Mouse (Mus musculus): ENCODE results near the gene Tbc1d1.
A peak's percentile ranks its signal among the peaks of the same experiment; 100 is the strongest.

Tbc1d1 gene

DNA sequence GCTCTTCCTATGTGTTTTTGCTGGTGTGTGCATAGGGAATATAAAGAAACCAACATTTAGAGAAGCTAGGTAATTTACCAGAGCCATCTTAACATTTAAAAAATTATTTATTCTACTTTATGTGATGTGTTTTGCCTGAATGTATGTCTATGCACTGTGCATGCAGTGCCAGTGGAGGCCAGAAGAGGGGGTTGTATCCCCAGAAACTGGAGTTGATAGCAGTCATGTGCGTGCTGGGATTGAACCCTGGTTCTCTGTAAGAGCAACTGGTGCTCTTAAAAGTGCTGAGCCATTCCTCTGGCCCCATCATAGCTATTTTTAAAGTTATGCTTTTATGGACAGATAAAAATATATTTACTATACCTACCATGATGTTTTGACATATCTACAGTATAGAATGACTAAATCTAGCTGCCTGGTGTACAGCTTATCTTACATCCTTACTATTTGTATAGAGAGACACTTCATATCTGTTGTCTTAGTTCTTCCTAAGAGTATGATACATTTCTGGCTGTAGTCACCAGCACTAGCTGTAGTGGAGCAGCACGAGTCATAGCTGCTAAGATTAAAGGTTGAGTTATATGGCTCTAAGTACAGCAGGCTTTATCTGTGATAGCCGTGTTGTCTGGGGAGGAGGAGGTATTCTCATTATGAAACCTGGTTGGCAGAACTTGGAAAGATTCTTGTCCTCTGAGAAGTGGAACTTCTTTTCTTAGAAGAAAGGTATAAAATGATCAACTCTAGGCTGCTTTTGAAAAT is 83.0 kb downstream of the Tbc1d1 start:
- no peak for DNase-seq (ENCODE audit: low spot score)

DNA sequence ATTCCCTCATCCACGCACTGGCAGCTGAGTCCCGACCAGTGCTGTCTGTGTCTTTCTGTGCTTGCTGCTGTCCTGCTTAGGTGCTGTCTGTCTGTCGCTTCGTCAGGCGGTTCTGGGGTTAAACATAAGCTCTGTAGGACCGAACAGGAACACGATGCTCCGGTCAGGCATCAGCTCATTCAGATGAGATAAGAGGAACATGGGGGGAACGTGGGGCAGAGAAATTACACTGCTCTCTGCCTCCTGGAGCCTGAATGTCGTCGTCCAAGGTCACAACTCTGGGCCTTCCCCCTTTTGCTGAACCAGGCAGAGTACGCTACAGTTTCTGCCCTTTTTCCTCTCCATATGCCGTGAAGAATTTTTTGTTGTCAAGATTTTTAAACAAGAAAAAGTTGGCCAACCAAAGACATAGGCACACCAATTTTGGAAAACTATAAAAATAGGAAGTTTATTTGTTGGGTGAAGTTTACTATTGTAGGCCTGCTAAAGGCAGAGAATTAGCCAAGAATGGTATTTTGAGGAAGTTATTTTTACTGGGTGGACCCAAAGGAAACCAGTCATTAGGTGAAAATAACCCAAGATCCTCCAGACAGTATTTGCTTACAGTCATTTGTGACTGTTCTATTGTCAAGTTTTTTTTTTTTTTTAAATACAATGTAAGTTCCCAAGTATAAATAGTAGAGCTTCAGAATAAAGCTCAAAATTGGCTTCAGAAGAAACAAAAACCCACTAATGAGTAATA is 85.0 kb downstream of the Tbc1d1 start:
- no peak for DNase-seq (ENCODE audit: low spot score)

- DNase-seq (ENCODE audit: low spot score): no peak
These were observed 85.8 kb downstream of the Tbc1d1 start for GRCm38 (mm10) chr5:64241867-64242266.

- DNase-seq (ENCODE audit: low spot score): no peak
These were observed 86.8 kb downstream of the Tbc1d1 start for GRCm38 (mm10) chr5:64242795-64243455.

GRCm38 (mm10) chr5:64243666-64244065 is 87.6 kb downstream of the Tbc1d1 start:
- no peak for DNase-seq (ENCODE audit: low spot score)

- no peak for DNase-seq (ENCODE audit: low spot score)
These were observed 88.2 kb downstream of the Tbc1d1 start for GRCm38 (mm10) chr5:64244283-64244682.

DNA sequence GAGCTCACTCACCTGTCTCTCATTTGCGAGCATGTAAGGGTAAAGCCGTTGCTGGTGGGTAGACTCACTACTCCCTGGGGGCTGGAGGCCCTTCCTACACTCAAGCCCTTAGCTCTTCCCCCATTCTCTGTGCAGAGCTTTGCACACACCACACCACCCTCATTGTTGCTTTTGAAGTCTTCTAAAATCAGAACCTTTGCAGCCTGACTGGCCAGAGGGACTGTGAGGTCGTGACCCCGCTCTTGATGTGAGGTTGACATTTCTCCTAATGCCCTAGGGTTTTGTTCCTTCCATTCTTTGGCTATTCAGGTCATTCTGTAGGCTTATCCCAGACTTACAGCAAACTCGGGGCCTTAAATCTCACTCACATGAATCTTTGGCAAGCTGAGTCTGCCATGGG is 88.6 kb downstream of the Tbc1d1 start:
- peak; percentile 83 for DNase-seq (ENCODE audit: low spot score)

DNA sequence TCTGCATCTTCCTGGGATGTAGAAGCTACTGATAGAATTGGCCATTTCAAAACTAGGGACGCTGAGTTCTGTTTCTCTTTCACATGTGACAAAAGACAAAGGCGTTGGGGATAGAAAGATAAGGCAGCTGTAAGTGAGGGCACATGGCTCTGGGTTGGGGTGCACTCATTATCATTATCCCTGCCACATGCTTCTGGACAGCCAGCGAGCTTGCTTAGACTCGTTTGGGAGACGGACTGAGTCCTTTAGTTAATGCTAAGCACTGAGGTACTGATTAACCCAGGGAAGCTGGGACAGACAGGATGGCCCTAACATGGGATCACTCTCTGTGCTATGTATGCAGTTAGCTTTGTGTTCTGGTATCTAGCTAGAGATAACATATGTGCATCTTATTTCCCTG is 95.3 kb downstream of the Tbc1d1 start:
- no peak for DNase-seq (ENCODE audit: low spot score)

GRCm38 (mm10) chr5:64254278-64254677 is 98.2 kb downstream of the Tbc1d1 start:
- DNase-seq (ENCODE audit: low spot score): no peak

DNA sequence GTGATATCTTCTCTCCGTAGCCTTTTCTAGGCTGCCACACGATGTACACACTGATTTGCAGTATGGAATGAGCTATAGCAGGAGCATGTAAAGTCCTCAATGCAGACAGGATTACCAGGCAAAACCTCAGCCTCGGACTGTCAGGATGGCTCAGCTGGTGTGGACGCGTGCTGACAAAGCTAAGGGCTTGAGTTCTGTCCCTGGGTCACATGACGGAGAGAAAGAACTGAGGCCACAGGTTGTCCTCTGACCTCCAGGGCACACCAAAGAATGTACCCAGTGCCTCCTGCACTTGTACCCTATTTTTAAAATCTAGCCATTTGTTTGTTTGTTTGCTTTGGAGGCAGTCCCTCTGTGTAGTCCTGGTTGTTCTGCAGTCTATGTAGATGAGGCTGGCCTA is 98.9 kb downstream of the Tbc1d1 start:
- no peak for DNase-seq (ENCODE audit: low spot score)

DNA sequence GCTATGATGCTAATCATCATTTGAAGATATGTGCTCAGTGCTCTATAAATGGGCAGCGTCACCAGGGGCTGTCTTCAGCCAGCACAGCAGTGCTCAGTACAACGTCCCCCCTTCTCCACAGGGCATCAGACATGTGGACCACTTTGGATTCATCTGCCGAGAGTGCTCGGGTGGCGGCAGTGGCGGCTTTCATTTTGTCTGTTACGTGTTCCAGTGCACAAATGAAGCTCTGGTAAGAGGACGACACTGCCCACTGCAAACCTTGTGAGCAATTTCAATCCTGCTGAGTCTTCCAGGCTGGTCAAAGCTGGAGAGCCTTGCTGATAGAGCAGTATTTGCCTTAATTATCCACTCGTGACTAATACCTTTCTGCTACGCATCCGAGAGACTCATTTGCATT is 107.2 kb downstream of the Tbc1d1 start:
- no peak for DNase-seq (ENCODE audit: low spot score)

GRCm38 (mm10) chr5:64263898-64264478 is 107.9 kb downstream of the Tbc1d1 start:
- no peak for DNase-seq (ENCODE audit: low spot score)

- no peak for DNase-seq (ENCODE audit: low spot score)
These were observed 109.0 kb downstream of the Tbc1d1 start for GRCm38 (mm10) chr5:64265145-64265544.

DNA sequence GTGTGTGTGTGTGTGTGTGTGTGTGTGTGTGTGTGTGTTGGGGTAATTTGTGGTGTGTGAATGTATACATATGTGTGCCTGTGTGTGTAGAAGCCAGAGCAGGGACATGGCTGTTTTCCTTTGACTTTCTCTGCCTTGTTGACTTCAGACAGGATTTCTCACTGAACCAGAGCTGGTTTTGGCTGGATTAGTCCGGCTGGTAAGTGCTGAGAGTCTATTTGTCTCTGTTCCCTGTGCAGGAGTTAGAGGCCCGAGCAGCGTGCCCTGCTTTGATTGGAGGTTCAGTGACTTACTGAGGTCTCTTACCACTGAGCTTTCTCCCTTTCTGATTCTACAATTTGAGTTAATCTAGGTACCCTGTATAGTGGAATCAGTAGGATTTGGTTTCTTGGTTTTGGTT is 109.8 kb downstream of the Tbc1d1 start:
- no peak for DNase-seq (ENCODE audit: low spot score)

DNA sequence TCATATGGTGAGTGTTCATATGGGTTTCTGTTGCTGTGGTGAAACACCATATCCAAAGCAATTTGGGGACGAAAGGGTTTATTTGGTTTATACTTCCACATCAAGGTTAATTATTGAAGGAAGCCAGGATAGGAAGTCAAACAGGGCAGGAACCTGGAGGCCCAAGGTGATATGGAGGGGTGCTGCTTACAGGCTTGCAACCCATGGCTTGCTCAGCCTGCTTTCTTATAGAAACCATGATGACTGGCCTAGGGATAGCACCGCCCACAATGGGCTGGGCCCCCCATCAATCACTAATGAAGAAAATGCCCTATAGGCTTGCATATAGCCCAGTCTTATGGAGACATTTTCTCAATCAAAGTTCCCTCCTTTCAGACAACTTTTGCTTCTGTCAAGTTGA is 110.4 kb downstream of the Tbc1d1 start:
- no peak for DNase-seq (ENCODE audit: low spot score)

GRCm38 (mm10) chr5:64267279-64267678 is 111.2 kb downstream of the Tbc1d1 start:
- DNase-seq (ENCODE audit: low spot score): no peak

GRCm38 (mm10) chr5:64269669-64270068 is 113.6 kb downstream of the Tbc1d1 start:
- no peak for DNase-seq (ENCODE audit: low spot score)

DNA sequence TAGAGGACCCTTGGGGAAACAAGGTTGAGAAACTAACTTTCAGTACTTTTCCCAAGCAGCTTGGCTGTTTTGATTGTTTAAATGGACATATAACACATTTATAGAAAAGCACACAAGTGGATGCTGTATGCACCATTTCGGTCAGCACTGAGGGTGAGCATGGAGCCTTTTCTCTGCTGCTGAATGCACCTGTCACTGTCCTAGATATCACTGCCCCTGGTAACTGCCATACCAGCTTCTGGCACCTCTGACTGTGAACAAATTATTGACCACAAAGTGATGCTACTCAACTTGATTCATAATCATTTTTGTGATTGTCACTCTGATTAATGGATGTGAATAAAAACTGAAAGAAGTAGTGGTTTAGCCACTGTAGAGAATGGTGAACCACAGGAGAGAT is 117.4 kb downstream of the Tbc1d1 start:
- DNase-seq (ENCODE audit: low spot score): no peak

DNA sequence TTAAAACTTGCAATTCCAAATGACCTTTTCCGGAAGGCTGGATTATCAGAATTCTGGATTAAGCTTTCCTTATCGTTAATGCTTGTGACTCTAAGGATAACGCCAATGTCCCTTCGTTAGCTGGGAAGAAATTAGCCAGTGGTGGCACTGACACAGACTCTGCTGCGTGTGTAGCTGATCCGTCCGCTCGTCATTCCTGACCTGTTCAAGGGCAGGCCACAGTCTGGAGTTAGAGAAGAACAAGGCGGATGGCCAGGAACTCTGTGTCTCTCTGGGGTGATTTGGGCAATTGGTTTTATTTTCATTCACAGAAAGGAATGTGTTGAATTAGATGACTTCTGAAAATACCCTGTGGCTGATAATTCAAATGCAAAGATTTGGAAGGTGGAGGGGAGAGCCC is 118.2 kb downstream of the Tbc1d1 start:
- DNase-seq (ENCODE audit: low spot score): no peak

DNA sequence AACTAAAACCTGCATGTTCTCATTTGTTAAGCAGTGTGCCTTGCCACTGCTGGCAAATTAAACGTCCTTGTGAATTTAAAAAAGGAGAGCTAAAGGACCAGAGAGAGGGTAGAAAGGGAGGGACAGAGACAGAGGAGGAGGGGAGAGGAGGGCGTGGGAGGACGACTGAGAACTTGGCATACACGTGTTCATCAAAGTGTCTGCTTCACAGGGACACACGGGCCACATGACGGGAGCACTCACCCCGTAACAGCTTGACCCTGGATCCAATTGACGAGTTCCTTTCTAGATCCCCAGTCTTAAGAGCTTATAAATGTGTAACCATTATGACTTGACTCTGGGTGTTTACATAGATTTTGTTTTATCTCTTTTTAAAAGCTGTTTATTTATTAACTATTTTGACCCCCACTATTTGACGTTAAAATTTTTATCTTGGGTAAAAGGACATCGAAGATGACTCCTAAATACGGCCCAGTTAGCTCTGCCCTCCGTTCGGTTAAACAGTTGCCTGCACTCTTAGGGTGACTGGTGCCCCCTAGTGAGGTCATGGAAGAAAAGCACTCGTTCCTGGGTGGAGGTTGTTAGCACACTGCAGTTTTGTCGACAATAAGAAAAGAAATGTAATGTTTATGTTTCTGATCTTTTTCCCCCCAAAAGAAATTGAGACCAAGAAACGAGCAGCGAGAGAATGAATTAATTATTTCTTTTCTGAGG is 118.8 kb downstream of the Tbc1d1 start:
- peak; percentile 82 for DNase-seq (ENCODE audit: low spot score)

- no peak for DNase-seq (ENCODE audit: low spot score)
These were observed 121.6 kb downstream of the Tbc1d1 start for GRCm38 (mm10) chr5:64277646-64278191.

- DNase-seq (ENCODE audit: low spot score): no peak
These were observed 123.6 kb downstream of the Tbc1d1 start for GRCm38 (mm10) chr5:64279668-64280067.
